Mouse (Mus musculus): ENCODE data around the gene Gnb1. TPM values are rescaled to one million over a fixed set of nuclear protein-coding genes. Genes with fewer than 3 reads are reported as not detected.

The Gnb1 gene
- polyA plus RNA-seq, 1 experiment from 2014 or later = 625 TPM

GRCm38 (mm10) chr4:155489101-155489970, 1.8 kb upstream of the Gnb1 start:
- Histone ChIP-seq H3K27me3 (ENCODE audit: control insufficient read depth, insufficient read depth, low read length) (no peaks in the 10 kb centered on the region), H3K27ac (replicated peaks; ENCODE audit: low read depth, low read length) (no peak overlapping the region), H3K4me3 (ENCODE audit: low read depth, low read length) (no peak overlapping the region), H3K36me3 (ENCODE audit: control insufficient read depth, insufficient read depth, low read length) (no peaks in the 10 kb centered on the region), H3K4me1 (ENCODE audit: control insufficient read depth, insufficient read depth, low read length) (peaks cover 10% of the 10 kb centered on the region), H3K9ac (ENCODE audit: low read length) (no peak overlapping the region), H3K4me2 (ENCODE audit: low read depth, severe bottlenecking) (no peak overlapping the region), H3K9me3 (ENCODE audit: control insufficient read depth, low read length) (no peaks in the 10 kb centered on the region)
- no peak for DNase-seq (ENCODE audit: low spot score)
- 75% methylated on average over 9 of the region's 9 CpGs for WGBS
- no peak for ATAC-seq (ENCODE audit: insufficient number of reproducible peaks, low FRiP score, low TSS enrichment, low read depth)

- H3K4me1 ChIP-seq (ENCODE audit: control insufficient read depth, insufficient read depth, low read length) = peaks cover 10% of the 10 kb centered on the region
- no peaks in the 10 kb centered on the region for H3K9me3 ChIP-seq (ENCODE audit: control insufficient read depth, low read length)
- no peaks in the 10 kb centered on the region for H3K36me3 ChIP-seq (ENCODE audit: control insufficient read depth, insufficient read depth, low read length)
- H3K4me3 ChIP-seq (ENCODE audit: low read depth, low read length) = peak overlapping the region; percentile 99
- H3K9ac ChIP-seq (ENCODE audit: low read length) = peak overlapping the region; percentile 100
- no peaks in the 10 kb centered on the region for H3K27me3 ChIP-seq (ENCODE audit: control insufficient read depth, insufficient read depth, low read length)
- DNase-seq (ENCODE audit: low spot score) (no peak), ATAC-seq (ENCODE audit: insufficient number of reproducible peaks, low FRiP score, low TSS enrichment, low read depth) (no peak)
- 43% methylated on average over 5 of the region's 5 CpGs for WGBS
- no peak overlapping the region for H3K27ac ChIP-seq (replicated peaks; ENCODE audit: low read depth, low read length)
- peak overlapping the region; percentile 70 for H3K4me2 ChIP-seq (ENCODE audit: low read depth, severe bottlenecking)
Measured at GRCm38 (mm10) chr4:155490456-155490855, 705 bp upstream of the Gnb1 start.

GRCm38 (mm10) chr4:155491529-155492130, 469 bp downstream of the Gnb1 start:
- Histone ChIP-seq H3K9ac (ENCODE audit: low read length) (peak overlapping the region; percentile 100), H3K4me3 (ENCODE audit: low read depth, low read length) (peak overlapping the region; percentile 99), H3K27me3 (ENCODE audit: control insufficient read depth, insufficient read depth, low read length) (no peaks in the 10 kb centered on the region), H3K4me2 (ENCODE audit: low read depth, severe bottlenecking) (peak overlapping the region; percentile 70; the same call in 1 of the 2 replicates), H3K4me1 (ENCODE audit: control insufficient read depth, insufficient read depth, low read length) (peaks cover 10% of the 10 kb centered on the region), H3K27ac (replicated peaks; ENCODE audit: low read depth, low read length) (peak overlapping the region; percentile 88), H3K9me3 (ENCODE audit: control insufficient read depth, low read length) (no peaks in the 10 kb centered on the region), H3K36me3 (ENCODE audit: control insufficient read depth, insufficient read depth, low read length) (no peaks in the 10 kb centered on the region)
- peak; percentile 67 for ATAC-seq (ENCODE audit: insufficient number of reproducible peaks, low FRiP score, low TSS enrichment, low read depth)
- under 1% methylated on average over 48 of the region's 54 CpGs for WGBS
- DNase-seq (ENCODE audit: low spot score) = peak; percentile 73

GRCm38 (mm10) chr4:155492131-155492633, 1.0 kb downstream of the Gnb1 start:
- Histone ChIP-seq H3K4me3 (ENCODE audit: low read depth, low read length) (peak overlapping the region; percentile 99), H3K4me1 (ENCODE audit: control insufficient read depth, insufficient read depth, low read length) (peaks cover 10% of the 10 kb centered on the region), H3K9me3 (ENCODE audit: control insufficient read depth, low read length) (no peaks in the 10 kb centered on the region), H3K36me3 (ENCODE audit: control insufficient read depth, insufficient read depth, low read length) (no peaks in the 10 kb centered on the region), H3K9ac (ENCODE audit: low read length) (peak overlapping the region; percentile 100), H3K27ac (replicated peaks; ENCODE audit: low read depth, low read length) (peak overlapping the region; percentile 88), H3K27me3 (ENCODE audit: control insufficient read depth, insufficient read depth, low read length) (no peaks in the 10 kb centered on the region), H3K4me2 (ENCODE audit: low read depth, severe bottlenecking) (peak overlapping the region; percentile 70)
- DNase-seq (ENCODE audit: low spot score) (peak; percentile 76), ATAC-seq (ENCODE audit: insufficient number of reproducible peaks, low FRiP score, low TSS enrichment, low read depth) (no peak)
- WGBS = under 1% methylated on average over 51 of the region's 51 CpGs

GRCm38 (mm10) chr4:155494891-155495290, 3.7 kb downstream of the Gnb1 start:
- Histone ChIP-seq H3K4me1 (ENCODE audit: control insufficient read depth, insufficient read depth, low read length) (peaks cover 10% of the 10 kb centered on the region), H3K4me3 (ENCODE audit: low read depth, low read length) (no peak overlapping the region), H3K27ac (replicated peaks; ENCODE audit: low read depth, low read length) (no peak overlapping the region), H3K9ac (ENCODE audit: low read length) (no peak overlapping the region), H3K36me3 (ENCODE audit: control insufficient read depth, insufficient read depth, low read length) (no peaks in the 10 kb centered on the region), H3K27me3 (ENCODE audit: control insufficient read depth, insufficient read depth, low read length) (no peaks in the 10 kb centered on the region), H3K9me3 (ENCODE audit: control insufficient read depth, low read length) (no peaks in the 10 kb centered on the region), H3K4me2 (ENCODE audit: low read depth, severe bottlenecking) (no peak overlapping the region)
- no peak for ATAC-seq (ENCODE audit: insufficient number of reproducible peaks, low FRiP score, low TSS enrichment, low read depth)
- DNase-seq (ENCODE audit: low spot score) = no peak
- 89% methylated on average over 4 of the region's 4 CpGs for WGBS

- H3K27ac ChIP-seq (replicated peaks; ENCODE audit: low read depth, low read length) = no peak overlapping the region
- H3K27me3 ChIP-seq (ENCODE audit: control insufficient read depth, insufficient read depth, low read length) = no peaks in the 10 kb centered on the region
- H3K4me3 ChIP-seq (ENCODE audit: low read depth, low read length) = no peak overlapping the region
- H3K4me1 ChIP-seq (ENCODE audit: control insufficient read depth, insufficient read depth, low read length) = peaks cover 2% of the 10 kb centered on the region; the same call in 1 of the 2 replicates
- WGBS = 88% methylated on average over 3 of the region's 3 CpGs
- H3K4me2 ChIP-seq (ENCODE audit: low read depth, severe bottlenecking) = no peak overlapping the region
- ATAC-seq (ENCODE audit: insufficient number of reproducible peaks, low FRiP score, low TSS enrichment, low read depth) = no peak
- H3K36me3 ChIP-seq (ENCODE audit: control insufficient read depth, insufficient read depth, low read length) = no peaks in the 10 kb centered on the region
- H3K9ac ChIP-seq (ENCODE audit: low read length) = no peak overlapping the region
- no peak for DNase-seq (ENCODE audit: low spot score)
- no peaks in the 10 kb centered on the region for H3K9me3 ChIP-seq (ENCODE audit: control insufficient read depth, low read length)
Measured at GRCm38 (mm10) chr4:155497963-155498362, 6.8 kb downstream of the Gnb1 start.

GRCm38 (mm10) chr4:155501126-155501525, 10.0 kb downstream of the Gnb1 start:
- Histone ChIP-seq H3K4me2 (ENCODE audit: low read depth, severe bottlenecking) (no peak overlapping the region), H3K27me3 (ENCODE audit: control insufficient read depth, insufficient read depth, low read length) (no peaks in the 10 kb centered on the region), H3K36me3 (ENCODE audit: control insufficient read depth, insufficient read depth, low read length) (no peaks in the 10 kb centered on the region), H3K9ac (ENCODE audit: low read length) (no peak overlapping the region), H3K9me3 (ENCODE audit: control insufficient read depth, low read length) (no peaks in the 10 kb centered on the region), H3K27ac (replicated peaks; ENCODE audit: low read depth, low read length) (no peak overlapping the region), H3K4me1 (ENCODE audit: control insufficient read depth, insufficient read depth, low read length) (no peaks in the 10 kb centered on the region), H3K4me3 (ENCODE audit: low read depth, low read length) (no peak overlapping the region)
- WGBS = 79% methylated on average over 2 of the region's 2 CpGs
- DNase-seq (ENCODE audit: low spot score) (no peak), ATAC-seq (ENCODE audit: insufficient number of reproducible peaks, low FRiP score, low TSS enrichment, low read depth) (no peak)

GRCm38 (mm10) chr4:155505067-155505466, 13.9 kb downstream of the Gnb1 start:
- Histone ChIP-seq H3K4me2 (ENCODE audit: low read depth, severe bottlenecking) (no peak overlapping the region), H3K9ac (ENCODE audit: low read length) (no peak overlapping the region), H3K36me3 (ENCODE audit: control insufficient read depth, insufficient read depth, low read length) (no peaks in the 10 kb centered on the region), H3K9me3 (ENCODE audit: control insufficient read depth, low read length) (no peaks in the 10 kb centered on the region), H3K27me3 (ENCODE audit: control insufficient read depth, insufficient read depth, low read length) (no peaks in the 10 kb centered on the region), H3K4me3 (ENCODE audit: low read depth, low read length) (no peak overlapping the region), H3K4me1 (ENCODE audit: control insufficient read depth, insufficient read depth, low read length) (no peaks in the 10 kb centered on the region), H3K27ac (replicated peaks; ENCODE audit: low read depth, low read length) (no peak overlapping the region)
- WGBS = 74% methylated on average over 8 of the region's 8 CpGs
- DNase-seq (ENCODE audit: low spot score) (no peak), ATAC-seq (ENCODE audit: insufficient number of reproducible peaks, low FRiP score, low TSS enrichment, low read depth) (no peak)
